Mouse (Mus musculus) inflammation-experienced regulatory T-cells, adult 16 weeks (primary cell): ENCODE data around the gene Cldn6. TPM values are rescaled to one million over a fixed set of nuclear protein-coding genes. Genes with fewer than 3 reads are reported as not detected.

Source experiments
- polyA plus RNA-seq: library from polyadenylated mRNA; unstranded; fragments of 100-300 nt; shearing (Covaris generic); gene quantifications from one replicate; pipeline ENCODE4 v1.2.1, GENCODE M21; 2017

The Cldn6 gene
- not detected for polyA plus RNA-seq

DNA sequence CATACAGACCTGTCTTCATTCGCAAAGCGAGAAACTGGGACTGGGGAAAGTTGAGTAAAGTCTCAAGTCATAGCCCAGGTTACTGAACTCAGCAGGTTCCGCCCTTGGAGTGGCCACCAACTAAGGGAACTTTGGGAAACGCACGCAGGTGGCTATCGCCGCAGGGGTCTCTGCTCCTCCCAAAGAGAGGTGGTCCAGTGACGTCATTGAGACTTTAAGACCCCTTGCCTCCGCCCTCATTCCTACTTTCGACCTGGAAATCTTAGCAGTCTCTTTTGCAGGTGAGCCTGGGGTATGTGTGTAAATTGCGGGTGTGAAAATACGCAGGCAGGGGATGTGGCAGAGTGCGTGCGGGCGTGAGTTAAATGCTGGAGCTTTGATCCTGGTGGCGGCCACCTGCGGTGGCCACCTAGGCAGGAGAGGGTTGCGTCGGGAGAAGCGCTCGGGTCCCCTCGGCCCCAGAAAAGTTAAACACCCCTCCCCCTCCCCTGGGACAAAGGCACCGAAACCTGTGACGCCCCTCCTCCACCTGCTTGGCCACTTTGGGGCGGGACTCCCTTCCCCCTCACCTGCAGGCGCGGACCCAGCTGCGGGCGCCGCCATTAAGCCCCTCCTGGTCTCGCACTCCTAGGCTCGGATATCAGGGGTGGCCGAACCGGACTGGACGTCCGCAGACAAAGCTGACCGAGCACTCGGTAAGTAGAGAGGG is at the start of gene Cldn6:
Gene Cldn6, plus strand, starts transcription at position 123 of the 709 bp plus-strand sequence.

DNA sequence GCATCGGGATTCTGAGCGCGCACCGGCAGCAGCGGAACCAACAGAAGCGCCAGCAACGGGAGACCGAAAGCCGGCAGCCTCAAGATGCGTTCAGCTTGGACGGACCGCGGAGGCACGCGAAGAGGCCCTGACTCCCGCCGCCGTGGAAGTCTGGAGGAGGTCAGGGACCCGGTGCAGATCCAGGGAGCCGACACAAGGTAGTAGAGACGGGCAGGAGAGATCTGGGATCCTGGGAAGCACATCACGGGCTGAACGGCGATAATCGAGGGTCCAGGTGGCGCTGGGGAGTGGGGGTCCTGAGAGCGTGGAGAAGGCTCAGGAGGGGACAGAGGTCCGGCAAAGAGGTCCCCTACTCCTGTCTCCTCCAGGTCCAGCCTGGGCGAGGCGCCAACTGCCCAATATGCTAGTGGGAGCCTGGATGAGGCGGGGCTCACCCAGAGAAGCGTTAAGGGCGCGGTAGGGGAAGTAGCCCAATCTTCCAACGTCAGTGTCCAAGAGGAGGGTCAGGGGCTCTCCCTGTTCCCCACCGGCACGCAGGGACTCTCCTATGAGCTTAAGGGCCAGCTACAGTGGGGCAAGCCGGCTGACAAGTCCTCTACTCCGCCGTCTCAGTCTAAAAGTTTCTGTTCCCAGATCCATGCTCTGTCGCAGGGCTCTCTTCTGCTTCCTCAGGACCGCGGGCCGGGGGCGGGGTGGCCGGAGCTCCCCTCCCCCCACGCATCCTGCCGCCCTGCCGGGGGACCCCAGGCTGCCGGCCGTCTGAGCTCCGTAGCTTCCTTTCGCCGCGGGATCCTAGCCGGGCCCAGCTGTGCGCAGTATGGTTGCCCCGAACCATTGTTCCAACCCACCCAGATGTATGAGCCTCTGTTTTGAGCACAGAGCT is 34.2 kb upstream of the Cldn6 start, which contains the start of gene Mmp25:
Gene Mmp25, minus strand, starts transcription at position 665 of the 883 bp plus-strand sequence.

DNA sequence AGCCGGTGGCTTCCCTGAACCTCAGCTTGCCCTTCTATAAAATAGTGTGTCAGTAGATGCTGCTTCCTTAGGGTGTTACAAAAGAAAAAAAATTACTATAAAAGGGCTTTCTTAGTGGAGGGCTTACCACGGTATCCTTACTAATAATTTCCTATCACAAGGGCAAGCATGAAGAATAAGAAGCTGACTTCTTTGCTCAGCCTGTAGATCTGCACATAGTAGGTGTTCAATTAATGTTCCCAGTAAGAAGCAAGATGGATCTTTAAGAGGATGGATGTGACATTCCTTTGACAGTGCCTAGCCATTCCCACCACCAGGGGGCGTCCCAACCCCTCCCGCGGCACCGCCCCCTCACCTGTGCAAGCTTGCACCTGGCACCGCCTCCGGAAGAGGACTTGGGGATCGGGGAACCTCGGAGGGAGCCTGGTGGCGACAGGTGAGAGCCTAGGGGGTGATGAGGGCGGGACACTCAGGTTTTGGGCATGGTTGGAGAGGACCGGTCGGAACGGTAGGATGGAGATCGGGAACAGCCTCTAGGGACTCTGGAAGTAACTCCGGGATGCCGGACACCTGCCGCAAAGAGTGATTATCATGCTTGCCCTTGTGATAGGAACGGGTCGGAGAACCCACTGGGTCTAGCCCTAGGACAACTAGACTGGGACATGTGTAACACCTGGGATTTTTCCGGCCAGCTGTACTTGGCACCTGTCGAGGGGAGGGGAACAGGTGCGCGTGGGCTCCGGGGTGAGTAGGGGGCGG is 18.8 kb upstream of the Cldn6 start, which contains the start of gene Bicdl2:
Gene Bicdl2, plus strand, starts transcription at position 390 of the 759 bp plus-strand sequence.

DNA sequence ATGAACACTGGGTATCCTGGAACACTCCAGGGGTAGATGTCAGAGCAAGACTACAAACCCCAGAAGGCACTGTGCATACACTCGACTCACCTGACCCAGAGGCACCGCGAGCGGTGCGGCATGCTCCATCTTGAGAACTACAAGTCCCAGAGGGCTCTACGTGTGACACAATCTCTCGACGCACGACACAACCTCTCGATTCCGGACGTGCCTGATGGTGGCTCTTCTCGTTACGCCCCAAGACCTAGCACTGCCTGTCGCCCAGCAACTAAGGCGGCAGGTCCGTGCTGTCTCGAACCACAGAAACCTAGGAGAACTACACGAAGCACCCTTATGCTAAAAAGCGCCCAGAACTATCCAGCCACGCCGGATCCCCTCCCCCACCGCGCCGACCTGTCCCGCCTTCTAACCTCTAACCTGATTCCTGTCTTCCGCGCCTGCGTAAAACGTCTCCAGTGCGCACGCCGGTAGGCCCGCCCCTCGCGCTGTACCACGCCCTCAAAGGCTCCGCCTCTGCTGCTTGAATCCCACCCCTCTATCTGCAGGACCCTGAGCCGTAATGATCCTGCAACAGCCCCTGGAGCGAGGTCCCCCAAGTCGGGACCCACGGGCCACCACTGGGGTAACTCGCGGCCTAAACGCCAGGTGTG is 5.5 kb upstream of the Cldn6 start, which contains the start of the genes Hcfc1r1 and Thoc6:
Gene Hcfc1r1, plus strand, starts transcription at position 173 of the 650 bp plus-strand sequence.
Gene Thoc6, minus strand, starts transcription at position 459 of the 650 bp plus-strand sequence.

DNA sequence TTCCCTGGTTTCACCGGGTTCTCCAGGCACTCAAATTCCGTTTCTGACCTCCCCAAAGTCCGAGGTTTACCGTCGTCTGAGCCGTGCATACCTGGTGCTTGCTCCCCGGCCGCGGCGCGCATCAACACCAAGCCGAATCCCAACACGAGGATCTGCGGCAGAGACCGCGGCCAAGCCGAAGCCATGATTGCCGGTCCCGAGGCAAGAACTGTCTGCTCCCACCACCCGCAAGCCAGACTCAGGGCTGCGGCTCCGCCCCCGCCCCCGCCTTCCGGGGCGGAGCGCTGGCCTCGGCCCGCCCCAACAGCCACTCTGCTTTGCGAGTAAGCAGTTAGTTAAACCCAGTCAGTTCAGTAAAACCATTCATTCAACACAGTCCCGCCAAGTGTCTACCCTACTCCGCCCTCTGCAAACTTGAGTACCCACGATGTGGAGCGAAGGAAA is 1.8 kb upstream of the Cldn6 start, which contains the start of gene Tnfrsf12a:
Gene Tnfrsf12a, minus strand, starts transcription at position 233 of the 444 bp plus-strand sequence.

DNA sequence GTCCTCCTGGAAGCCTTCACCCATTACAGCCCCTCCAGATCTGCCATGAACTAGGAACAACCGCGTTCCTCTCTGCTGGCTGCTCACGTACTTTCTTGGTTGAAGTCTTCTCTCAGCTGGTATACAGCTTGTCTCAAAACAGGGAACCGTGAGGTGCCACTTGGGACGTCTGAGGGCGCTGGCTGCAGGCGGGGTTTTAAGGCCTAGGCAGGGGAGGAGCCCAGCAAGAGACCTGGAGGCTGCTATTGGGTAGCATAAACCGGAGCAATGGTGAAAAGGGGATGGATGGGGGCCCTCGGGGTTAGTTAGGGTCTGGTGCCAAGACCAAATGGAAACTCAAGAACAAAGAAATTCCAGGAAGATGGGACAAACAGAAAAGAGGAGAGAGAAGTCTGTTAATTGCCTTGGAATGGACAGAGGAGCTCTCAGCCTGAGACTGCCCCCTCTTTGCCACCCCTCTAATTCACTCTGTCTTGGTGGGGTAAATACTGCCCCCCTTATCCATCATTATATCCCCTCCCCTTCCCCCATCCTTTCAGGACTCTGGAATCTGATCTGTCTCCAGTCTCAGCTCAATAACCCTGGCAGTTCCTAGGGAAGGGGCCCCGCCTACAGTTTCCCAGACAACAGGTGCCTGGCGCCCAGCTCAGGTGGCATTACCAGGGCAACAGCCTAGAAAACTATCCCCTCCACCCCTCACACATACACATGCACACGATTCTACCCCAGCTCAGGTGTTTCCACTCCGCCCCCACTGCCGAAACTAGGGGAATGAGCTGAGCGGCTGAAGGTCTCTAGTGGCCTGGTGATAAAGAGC is 5.0 kb downstream of the Cldn6 start, which contains the start of gene Cldn9:
Gene Cldn9, minus strand, starts transcription at position 171 of the 817 bp plus-strand sequence.

DNA sequence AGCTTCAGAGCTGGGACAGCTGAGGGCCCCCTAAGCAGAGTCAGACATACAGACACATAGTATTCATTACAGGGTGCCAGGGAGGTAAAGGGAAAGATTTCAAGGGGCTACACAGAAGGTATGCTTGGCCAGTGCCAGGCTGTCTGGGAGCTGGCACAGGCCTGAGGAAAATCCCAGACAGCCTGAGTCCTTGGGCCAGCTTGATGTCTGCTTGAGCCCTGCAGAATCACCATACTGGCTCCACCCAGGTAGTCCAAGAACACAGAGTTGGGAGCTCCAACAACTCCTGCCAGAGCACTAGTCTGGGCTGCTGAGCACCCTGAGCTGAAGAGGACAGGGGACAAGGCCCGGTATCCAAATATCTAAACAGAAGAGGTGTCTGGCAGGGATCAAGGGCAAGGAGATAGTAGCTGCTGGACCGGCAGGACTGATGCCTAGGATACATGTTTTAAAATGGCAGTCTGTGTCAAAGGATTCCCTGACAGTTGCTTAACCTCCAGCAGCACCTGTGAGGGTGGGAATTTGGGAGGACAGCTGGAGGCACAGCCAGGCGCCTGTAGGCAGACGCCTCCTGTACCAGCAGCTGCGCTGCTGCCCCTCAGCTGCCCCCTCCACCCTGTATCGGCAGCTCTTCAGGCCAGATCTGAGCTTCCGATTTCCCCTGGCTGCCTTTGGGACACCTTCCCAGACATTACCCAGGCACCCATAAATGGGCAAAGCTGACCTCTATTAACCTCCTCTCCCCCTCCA is 43.5 kb downstream of the Cldn6 start, which contains the start of gene 1520401A03Rik:
Gene 1520401A03Rik, minus strand, starts transcription at position 408 of the 750 bp plus-strand sequence.

DNA sequence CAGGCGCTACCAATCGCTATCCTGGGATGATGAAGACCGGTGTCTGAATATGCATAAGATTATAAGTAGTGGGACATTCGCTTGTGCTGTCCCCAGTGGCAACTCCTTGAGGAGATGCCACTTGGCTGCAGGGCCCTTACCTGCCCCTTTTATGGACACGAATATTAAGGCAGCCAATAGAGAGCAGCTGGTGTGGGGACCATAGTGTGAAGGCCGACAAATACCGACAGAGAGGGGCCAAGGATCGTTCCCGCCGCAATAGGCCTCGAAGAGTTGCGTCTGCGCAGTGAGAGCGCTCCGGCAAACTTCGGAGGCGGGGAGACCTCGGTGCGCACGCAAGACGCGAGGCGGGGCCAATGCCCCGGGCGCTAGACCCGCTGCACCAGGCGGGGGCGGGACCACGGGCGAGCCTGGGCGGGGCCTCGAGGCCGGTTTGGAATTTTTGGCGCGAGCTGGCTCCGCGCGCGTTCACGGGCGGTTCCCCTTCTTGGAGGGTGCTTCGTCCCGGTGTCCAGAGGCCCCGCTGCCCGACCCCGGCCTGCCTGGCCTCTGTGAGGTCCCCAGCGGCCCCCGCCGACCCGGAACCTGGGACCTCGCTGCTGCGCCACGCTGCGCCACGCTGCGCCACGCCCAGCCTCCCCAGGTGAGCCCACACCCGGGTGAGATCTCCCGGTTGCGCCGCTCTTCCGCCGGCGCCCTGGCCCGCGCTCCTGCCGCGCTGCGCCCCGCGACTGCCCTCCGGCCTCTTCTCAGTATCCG is 47.1 kb downstream of the Cldn6 start, which contains the start of gene Pkmyt1:
Gene Pkmyt1, plus strand, starts transcription at position 338 of the 759 bp plus-strand sequence.

Other genes starting within 250 kb of the Cldn6 start
- not detected for gene Vmn2r117, start 199.6 kb upstream of the Cldn6 start, polyA plus RNA-seq
- 18.8 TPM for gene Zfp213, start 115.0 kb upstream of the Cldn6 start, polyA plus RNA-seq
- not detected for gene Zfp13, start 79.8 kb upstream of the Cldn6 start, polyA plus RNA-seq
- 2.0 TPM for gene Zscan10, start 78.4 kb upstream of the Cldn6 start, polyA plus RNA-seq
- 0.77 TPM for gene Mmp25, start 34.0 kb upstream of the Cldn6 start, polyA plus RNA-seq
- gene Bicdl2, start 18.7 kb upstream of the Cldn6 start, polyA plus RNA-seq: not detected
- gene Hcfc1r1, start 5.7 kb upstream of the Cldn6 start, polyA plus RNA-seq: 68.4 TPM
- 33.8 TPM for gene Thoc6, start 5.4 kb upstream of the Cldn6 start, polyA plus RNA-seq
- gene Tnfrsf12a, start 1.8 kb upstream of the Cldn6 start, polyA plus RNA-seq: 9.2 TPM
- gene Cldn9, start 4.8 kb downstream of the Cldn6 start, polyA plus RNA-seq: not detected
- gene 1520401A03Rik, start 43.5 kb downstream of the Cldn6 start, polyA plus RNA-seq: not detected
- gene Pkmyt1, start 47.1 kb downstream of the Cldn6 start, polyA plus RNA-seq: 28.6 TPM
- 10.4 TPM for gene Paqr4, start 61.6 kb downstream of the Cldn6 start, polyA plus RNA-seq
- gene Kremen2, start 66.6 kb downstream of the Cldn6 start, polyA plus RNA-seq: 6.0 TPM
- 34.0 TPM for gene Flywch1, start 92.4 kb downstream of the Cldn6 start, polyA plus RNA-seq
- gene Flywch2, start 106.8 kb downstream of the Cldn6 start, polyA plus RNA-seq: 4.5 TPM
- gene Srrm2, start 111.3 kb downstream of the Cldn6 start, polyA plus RNA-seq: 568 TPM
- 672 TPM for gene Elob, start 149.9 kb downstream of the Cldn6 start, polyA plus RNA-seq
- gene Prss33, start 156.8 kb downstream of the Cldn6 start, polyA plus RNA-seq: 0.39 TPM
- not detected for gene Prss32, start 164.6 kb downstream of the Cldn6 start, polyA plus RNA-seq
- 6.6 TPM for gene Prss41, start 164.9 kb downstream of the Cldn6 start, polyA plus RNA-seq
- gene Prss21, start 188.8 kb downstream of the Cldn6 start, polyA plus RNA-seq: not detected
- gene Dcpp1, start 201.6 kb downstream of the Cldn6 start, polyA plus RNA-seq: not detected
- not detected for gene Dcpp2, start 201.6 kb downstream of the Cldn6 start, polyA plus RNA-seq
- not detected for gene Dcpp3, start 238.2 kb downstream of the Cldn6 start, polyA plus RNA-seq